Mouse (Mus musculus) intestine, postnatal 0 days (tissue): ENCODE data around the gene Clint1. TPM values are rescaled to one million over a fixed set of nuclear protein-coding genes. Genes with fewer than 3 reads are reported as not detected.
A peak's percentile ranks its signal among the peaks of the same experiment; 100 is the strongest.

ENCODE experiments used
- ATAC-seq: fragments of 200-750 bp; cut with Nextera tagmentation; 2 replicates; pipeline ENCODE4 v1.8.0; 2017; ENCODE audit warnings: mild to moderate bottlenecking, moderate TSS enrichment, moderate library complexity
- H3K27ac ChIP-seq: fragments of 300-500 bp; sonication (generic); 2 replicates; pipeline ENCODE4 v1.5.1; 2014; ENCODE audit warnings: mild to moderate bottlenecking, low read depth, low read length, moderate library complexity
- H3K27me3 ChIP-seq: fragments of 300-500 bp; sonication (generic); replicated peaks from 2 replicates; pipeline ENCODE4 v1.6.1; 2014; ENCODE audit warnings: low read length, mixed read lengths; ENCODE audit not compliant: control insufficient read depth, insufficient read depth
- H3K36me3 ChIP-seq: fragments of 300-500 bp; sonication (generic); 2 replicates; pipeline ENCODE4 v1.6.1; 2014; ENCODE audit warnings: mild to moderate bottlenecking, moderate library complexity; ENCODE audit not compliant: control insufficient read depth, insufficient read depth
- H3K4me1 ChIP-seq: fragments of 300-500 bp; sonication (generic); replicated peaks from 2 replicates; pipeline ENCODE4 v1.6.1; 2014; ENCODE audit warnings: antibody characterized with exemption, low read length, mixed read lengths; ENCODE audit not compliant: control insufficient read depth, insufficient read depth
- H3K4me2 ChIP-seq: fragments of 300-500 bp; sonication (generic); replicated peaks from 2 replicates; pipeline ENCODE4 v1.6.1; 2014; ENCODE audit warnings: low read depth, mild to moderate bottlenecking, moderate library complexity
- H3K4me3 ChIP-seq: fragments of 300-500 bp; sonication (generic); 2 replicates; pipeline ENCODE4 v1.5.1; 2014; ENCODE audit warnings: low read depth, low read length
- H3K9ac ChIP-seq: fragments of 300-500 bp; sonication (generic); 2 replicates; pipeline ENCODE4 v1.6.1; 2014; ENCODE audit warnings: mild to moderate bottlenecking, low read depth, low read length
- H3K9me3 ChIP-seq: fragments of 300-500 bp; sonication (generic); 2 replicates; pipeline ENCODE4 v1.6.1; 2016; ENCODE audit warnings: mixed run types; ENCODE audit not compliant: control insufficient read depth
- CTCF ChIP-seq: sonication (generic); IDR thresholded peaks from 2 replicates; pipeline ENCODE4 v1.5.1; 2016; ENCODE audit warnings: low read depth, mild to moderate bottlenecking, control low read depth, antibody characterized with exemption, moderate library complexity
- WGBS: fragments of 180-500 bp; shearing (Covaris S2); extraction: QIAGEN DNeasy Blood & Tissue Kit; methylation state at CpG from one replicate; pipeline ENCODE4 v1.1.7; 2014; 5-methylcytosine and 5-hydroxymethylcytosine counted together
- polyA plus RNA-seq: library from polyadenylated mRNA; unstranded; fragments of >200 nt; fragmentation: Nextera tagmentation; extraction: Ambion mirVana; gene quantifications from 2 replicates; pipeline ENCODE4 v1.2.1, GENCODE M21; 2015

Gene Clint1
- polyA plus RNA-seq, 1 experiment from 2014 or later: 171 TPM

GRCm38 (mm10) chr11:45881026-45881682 is 29.3 kb downstream of the Clint1 start:
- Histone ChIP-seq H3K27me3 (no peaks in the 10 kb centered on the region), H3K4me2 (no peak overlapping the region), H3K36me3 (peaks cover 17% of the 10 kb centered on the region; the same call in 1 of the 2 replicates), H3K4me1 (no peaks in the 10 kb centered on the region), H3K4me3 (no peak overlapping the region), H3K27ac (no peak overlapping the region), H3K9ac (no peak overlapping the region), H3K9me3 (no peaks in the 10 kb centered on the region)
- ATAC-seq: no peak
- TF ChIP-seq CTCF: peak; percentile 69
- 50% methylated on average over 6 of the region's 6 CpGs for WGBS

- Histone ChIP-seq H3K4me2 (no peak overlapping the region), H3K27ac (no peak overlapping the region), H3K4me3 (no peak overlapping the region), H3K27me3 (no peaks in the 10 kb centered on the region), H3K9ac (no peak overlapping the region), H3K36me3 (peaks cover 23% of the 10 kb centered on the region), H3K9me3 (no peaks in the 10 kb centered on the region), H3K4me1 (no peaks in the 10 kb centered on the region)
- no peak; the same call in 1 of the 2 replicates for ATAC-seq
- WGBS: 25% methylated on average over 5 of the region's 5 CpGs
- TF ChIP-seq CTCF: no peak
These were observed 29.8 kb downstream of the Clint1 start for GRCm38 (mm10) chr11:45881683-45882068.

GRCm38 (mm10) chr11:45883270-45883931 is 31.6 kb downstream of the Clint1 start:
- TF ChIP-seq CTCF: no peak
- Histone ChIP-seq H3K9me3 (no peaks in the 10 kb centered on the region), H3K27ac (peak overlapping the region; percentile 23; the same call in 1 of the 2 replicates), H3K36me3 (peaks cover 38% of the 10 kb centered on the region), H3K4me3 (no peak overlapping the region), H3K27me3 (no peaks in the 10 kb centered on the region), H3K4me2 (no peak overlapping the region), H3K9ac (no peak overlapping the region), H3K4me1 (no peaks in the 10 kb centered on the region)
- ATAC-seq: no peak
- WGBS: 25% methylated on average over 8 of the region's 8 CpGs

- peak; percentile 77 for TF ChIP-seq CTCF
- 45% methylated on average over 4 of the region's 4 CpGs for WGBS
- H3K4me1 ChIP-seq: no peaks in the 10 kb centered on the region
- no peaks in the 10 kb centered on the region for H3K9me3 ChIP-seq
- H3K9ac ChIP-seq: no peak overlapping the region
- H3K27me3 ChIP-seq: no peaks in the 10 kb centered on the region
- peaks cover 42% of the 10 kb centered on the region for H3K36me3 ChIP-seq
- no peak overlapping the region for H3K4me3 ChIP-seq
- no peak overlapping the region for H3K4me2 ChIP-seq
- H3K27ac ChIP-seq: no peak overlapping the region
- no peak for ATAC-seq
These were observed 32.2 kb downstream of the Clint1 start for GRCm38 (mm10) chr11:45884029-45884428.

- Histone ChIP-seq H3K4me2 (no peak overlapping the region), H3K27ac (no peak overlapping the region), H3K4me1 (no peaks in the 10 kb centered on the region), H3K4me3 (no peak overlapping the region), H3K9ac (no peak overlapping the region), H3K9me3 (no peaks in the 10 kb centered on the region), H3K27me3 (no peaks in the 10 kb centered on the region), H3K36me3 (peaks cover 54% of the 10 kb centered on the region)
- ATAC-seq: no peak
- 84% methylated on average over 5 of the region's 5 CpGs for WGBS
- no peak for TF ChIP-seq CTCF
These were observed 33.9 kb downstream of the Clint1 start for GRCm38 (mm10) chr11:45885606-45886230.

GRCm38 (mm10) chr11:45886596-45886995 is 34.7 kb downstream of the Clint1 start:
- Histone ChIP-seq H3K9me3 (no peaks in the 10 kb centered on the region), H3K4me1 (no peaks in the 10 kb centered on the region), H3K9ac (no peak overlapping the region), H3K27me3 (no peaks in the 10 kb centered on the region), H3K27ac (no peak overlapping the region), H3K36me3 (peaks cover 63% of the 10 kb centered on the region), H3K4me2 (no peak overlapping the region), H3K4me3 (no peak overlapping the region)
- ATAC-seq: no peak
- no peak for TF ChIP-seq CTCF
- WGBS: 80% methylated on average over 5 of the region's 5 CpGs
